8 mouse cellular contexts compared by ENCODE assay signal in genomic region chr2:92423702-92424461, GRCm38 (mm10). TPM values are rescaled to one million over a fixed set of nuclear protein-coding genes. Genes with fewer than 3 reads are reported as not detected.
DNase-seq lines count a peak whose midpoint lies in the region; ATAC-seq and TF ChIP-seq lines count a peak whose summit lies in the region.
"Had no signal": no experiment of that assay in that cellular context is flagged by ENCODE, and none has a peak within 500 bp of the region (broad histone marks: within the 10 kb centered on the region; RNA-seq: fewer than 3 reads in every experiment).

No protein-coding gene starts in this region.

- ATAC-seq in granulocyte monocyte progenitor cell, adult 5-6 weeks (replicated peaks; ENCODE audit: poor library complexity, severe bottlenecking) = peak; percentile 68
- 0 out of 2 replicates have a peak, but pooled peaks have one; percentile 25 for ATAC-seq in intestine, embryonic 16.5 days
- ATAC-seq in neural tube, embryonic 14.5 days (ENCODE audit: low read depth) = peak; percentile 39; the same call in 1 of the 2 replicates

- TF ChIP-seq POLR2A in cortical plate, adult 2 months (IDR thresholded peaks at IDR 0.05; ENCODE audit: extremely low read depth, insufficient read depth, low read length) = no peak

- H3K9ac ChIP-seq in intestine, embryonic 16.5 days (ENCODE audit: low read depth, low read length) = no peak overlapping the region
- H3K9ac ChIP-seq in neural tube, embryonic 14.5 days (replicated peaks; ENCODE audit: low read depth, low read length) = no peak overlapping the region

- TF ChIP-seq CTCF in cortical plate, adult 2 months (IDR thresholded peaks at IDR 0.05; ENCODE audit: extremely low read depth, insufficient read depth, low read length) = no peak

- peak overlapping the region; percentile 37 for H3K27ac ChIP-seq in cortical plate, adult 2 months (ENCODE audit: insufficient read depth, low read length)
- H3K27ac ChIP-seq in intestine, embryonic 16.5 days (ENCODE audit: low read length) = 0 out of 2 replicates have a peak overlapping the region, but pooled peaks have one; percentile 64
- peak overlapping the region; percentile 58 for H3K27ac ChIP-seq in neural tube, embryonic 14.5 days (ENCODE audit: low read depth, low read length)

- H3K9me3 ChIP-seq in intestine, embryonic 16.5 days (ENCODE audit: control insufficient read depth, low read length) = no peaks in the 10 kb centered on the region
- no peaks in the 10 kb centered on the region for H3K9me3 ChIP-seq in neural tube, embryonic 14.5 days (ENCODE audit: control insufficient read depth, low read length)

- H3K36me3 ChIP-seq in intestine, embryonic 16.5 days (ENCODE audit: control insufficient read depth, insufficient read depth, low read length) = peaks cover 16% of the 10 kb centered on the region
- H3K36me3 ChIP-seq in neural tube, embryonic 14.5 days (ENCODE audit: control insufficient read depth, insufficient read depth, low read length) = peaks cover 32% of the 10 kb centered on the region

- H3K4me2 ChIP-seq in intestine, embryonic 16.5 days (ENCODE audit: low read depth, low read length) = no peak overlapping the region
- H3K4me2 ChIP-seq in neural tube, embryonic 14.5 days (ENCODE audit: low read depth, low read length) = no peak overlapping the region

- 73% methylated on average over 9 of the region's 9 CpGs for WGBS in intestine, embryonic 16.5 days
- 64% methylated on average over 9 of the region's 9 CpGs for WGBS in neural tube, embryonic 14.5 days

- no peaks in the 10 kb centered on the region for H3K27me3 ChIP-seq in intestine, embryonic 16.5 days (replicated peaks; ENCODE audit: control insufficient read depth, insufficient read depth, low read length)
- H3K27me3 ChIP-seq in neural tube, embryonic 14.5 days (ENCODE audit: control insufficient read depth, insufficient read depth, low read length) = no peaks in the 10 kb centered on the region

- peaks cover 21% of the 10 kb centered on the region for H3K4me1 ChIP-seq in cortical plate, adult 2 months (ENCODE audit: control insufficient read depth, insufficient read depth, low read length)
- peaks cover 24% of the 10 kb centered on the region for H3K4me1 ChIP-seq in intestine, embryonic 16.5 days (ENCODE audit: control insufficient read depth, insufficient read depth, low read length)
- peaks cover 21% of the 10 kb centered on the region; the same call in 1 of the 2 replicates for H3K4me1 ChIP-seq in neural tube, embryonic 14.5 days (ENCODE audit: control insufficient read depth, insufficient read depth, low read length)

- H3K4me3 ChIP-seq in cortical plate, adult 2 months (ENCODE audit: insufficient read depth, low read length) = no peak overlapping the region
- no peak overlapping the region for H3K4me3 ChIP-seq in intestine, embryonic 16.5 days (ENCODE audit: low read length)
- no peak overlapping the region for H3K4me3 ChIP-seq in neural tube, embryonic 14.5 days (ENCODE audit: low read depth, low read length)
- H3K4me3 ChIP-seq: erythroblast, embryonic 14.5 days had no signal

- DNase-seq in adrenal gland, adult 8-10 months = peak; percentile 97
- peak; percentile 81 to 82 for DNase-seq in left cerebral cortex, postnatal 14 days (ENCODE audit: low spot score in 2 of 2)
- peak; percentile 95 to 97 for DNase-seq in urinary bladder, adult 18-20 months (ENCODE audit: low spot score in 2 of 2)

- intact Hi-C loops in left cerebral cortex, postnatal 14 days (cut with DNase I) = no loop called here

RNA-seq across cellular contexts. Expression of gene Cry2, which starts 10.0 kb away (rescaled TPM):
- 10 to 100 TPM; 44.0 to 57.9 (median 47.5) TPM for total RNA-seq in adrenal gland, adult 8-10 months (2022)
- polyA plus RNA-seq in cortical plate, adult 2 months (2012; rRNA removed) = 99.9 and 108 TPM in 2 replicates
- 12.3 and 15.8 TPM in 2 replicates for total RNA-seq in granulocyte monocyte progenitor cell, adult 5-6 weeks (2014; fragmentation: Nextera tagmentation)
- total RNA-seq in granulocyte monocyte progenitor cell, adult 5-6 weeks (2017) = 8.4 and 8.7 TPM in 2 replicates
- 14.5 and 15.3 TPM in 2 replicates for polyA plus RNA-seq in intestine, embryonic 16.5 days (2015; fragmentation: Nextera tagmentation; extraction: Ambion mirVana)
- total RNA-seq in left cerebral cortex, postnatal 14 days (2021) = 100 to 1,000 TPM; 109 to 116 TPM
- 41.7 and 43.5 TPM in 2 replicates for polyA plus RNA-seq in neural tube, embryonic 14.5 days (2014; fragmentation: Nextera tagmentation; extraction: Ambion mirVana)

RNA-seq across cellular contexts. Expression of gene Mapk8ip1, which starts 22.8 kb away (rescaled TPM):
- 10 to 100 TPM; 34.6 to 43.3 (median 38.7) TPM for total RNA-seq in adrenal gland, adult 8-10 months (2022)
- polyA plus RNA-seq in cortical plate, adult 2 months (2012; rRNA removed) = 320 and 321 TPM in 2 replicates
- total RNA-seq in granulocyte monocyte progenitor cell, adult 5-6 weeks (2014; fragmentation: Nextera tagmentation) = not detected in 2 replicates
- not detected in 2 replicates for total RNA-seq in granulocyte monocyte progenitor cell, adult 5-6 weeks (2017)
- 10.6 and 11.2 TPM in 2 replicates for polyA plus RNA-seq in intestine, embryonic 16.5 days (2015; fragmentation: Nextera tagmentation; extraction: Ambion mirVana)
- total RNA-seq in left cerebral cortex, postnatal 14 days (2021) = 100 to 1,000 TPM; 392 to 397 TPM
- polyA plus RNA-seq in neural tube, embryonic 14.5 days (2014; fragmentation: Nextera tagmentation; extraction: Ambion mirVana) = 51.8 and 64.3 TPM in 2 replicates

RNA-seq across cellular contexts. Expression of gene Slc35c1, which starts 36.5 kb away (rescaled TPM):
- 10 to 100 TPM; 15.7 to 24.0 (median 19.6) TPM for total RNA-seq in adrenal gland, adult 8-10 months (2022)
- 14.0 and 14.2 TPM in 2 replicates for polyA plus RNA-seq in cortical plate, adult 2 months (2012; rRNA removed)
- 84.7 and 86.6 TPM in 2 replicates for total RNA-seq in granulocyte monocyte progenitor cell, adult 5-6 weeks (2014; fragmentation: Nextera tagmentation)
- 23.4 and 23.8 TPM in 2 replicates for total RNA-seq in granulocyte monocyte progenitor cell, adult 5-6 weeks (2017)
- 57.6 and 62.3 TPM in 2 replicates for polyA plus RNA-seq in intestine, embryonic 16.5 days (2015; fragmentation: Nextera tagmentation; extraction: Ambion mirVana)
- total RNA-seq in left cerebral cortex, postnatal 14 days (2021) = 10 to 100 TPM; 20.5 to 22.1 TPM
- polyA plus RNA-seq in neural tube, embryonic 14.5 days (2014; fragmentation: Nextera tagmentation; extraction: Ambion mirVana) = 15.5 and 16.4 TPM in 2 replicates

RNA-seq across cellular contexts. Expression of gene 1700029I15Rik, which starts 41.5 kb away (rescaled TPM):
- 10 to 100 TPM in 2 of 4 experiments, 1 to 10 TPM in 2; 8.0 to 18.6 (median 10.3) TPM for total RNA-seq in adrenal gland, adult 8-10 months (2022)
- 4.2 and 4.4 TPM in 2 replicates for polyA plus RNA-seq in cortical plate, adult 2 months (2012; rRNA removed)
- total RNA-seq in granulocyte monocyte progenitor cell, adult 5-6 weeks (2014; fragmentation: Nextera tagmentation) = 0.24 and 5.1 TPM in 2 replicates
- 0.82 and 3.6 TPM in 2 replicates for total RNA-seq in granulocyte monocyte progenitor cell, adult 5-6 weeks (2017)
- polyA plus RNA-seq in intestine, embryonic 16.5 days (2015; fragmentation: Nextera tagmentation; extraction: Ambion mirVana) = 5.0 and 5.6 TPM in 2 replicates
- 1 to 10 TPM; 2.9 to 4.0 TPM for total RNA-seq in left cerebral cortex, postnatal 14 days (2021)
- polyA plus RNA-seq in neural tube, embryonic 14.5 days (2014; fragmentation: Nextera tagmentation; extraction: Ambion mirVana) = 3.9 and 4.2 TPM in 2 replicates

RNA-seq across cellular contexts. Expression of gene Large2, which starts 49.2 kb away (rescaled TPM):
- 1 to 10 TPM in 3 of 4 experiments, under 1 TPM in 1; 0.40 to 4.6 (median 2.1) TPM for total RNA-seq in adrenal gland, adult 8-10 months (2022)
- polyA plus RNA-seq in cortical plate, adult 2 months (2012; rRNA removed) = 0.31 and 0.59 TPM in 2 replicates
- total RNA-seq in granulocyte monocyte progenitor cell, adult 5-6 weeks (2014; fragmentation: Nextera tagmentation) = 0.75 and 2.5 TPM in 2 replicates
- 0.13 TPM in 1 of 2 replicates, not detected in the other for total RNA-seq in granulocyte monocyte progenitor cell, adult 5-6 weeks (2017)
- polyA plus RNA-seq in intestine, embryonic 16.5 days (2015; fragmentation: Nextera tagmentation; extraction: Ambion mirVana) = 11.8 and 12.3 TPM in 2 replicates
- total RNA-seq in left cerebral cortex, postnatal 14 days (2021) = under 1 TPM; 0.42 to 0.77 TPM
- polyA plus RNA-seq in neural tube, embryonic 14.5 days (2014; fragmentation: Nextera tagmentation; extraction: Ambion mirVana) = 0.97 and 2.2 TPM in 2 replicates
- polyA plus RNA-seq: erythroblast, embryonic 14.5 days had no signal

Comparison
In these comparisons a context has a peak if more than half of its experiments do, and no peak if none do; other contexts are left out.
1. RNA of gene Mapk8ip1, which starts 22.8 kb away (total RNA-seq): 392 to 397 TPM in left cerebral cortex, postnatal 14 days and 34.6 to 43.3 TPM in adrenal gland, adult 8-10 months; not detected in granulocyte monocyte progenitor cell, adult 5-6 weeks; every median in the first group is over 10 times any median in the second.
2. Peak in every context shown above with its lines, with median percentiles within 50 percentile points of each other: DNase-seq, H3K27ac ChIP-seq and ATAC-seq.